Mouse (Mus musculus): ENCODE measurements at regions not wholly inside any gene's neighbourhood (a gene's known extent, or its start where the extent isn't known, plus 50 kb on each side); places are given as distances from the start of the nearest gene placed in this dataset.

GRCm38 (mm10) chr11:31789967-31790366 lies 82.0 kb upstream of the Cpeb4 start:
- Histone ChIP-seq H3K4me2 (no peak overlapping the region), H3K27ac (no peak overlapping the region), H3K9me3 (replicated peaks) (no peaks in the 10 kb centered on the region), H3K4me1 (no peaks in the 10 kb centered on the region), H3K27me3 (no peaks in the 10 kb centered on the region), H3K9ac (no peak overlapping the region), H3K4me3 (no peak overlapping the region), H3K36me3 (ENCODE audit: poor library complexity, severe bottlenecking) (no peaks in the 10 kb centered on the region)
- ATAC-seq: no peak
- WGBS: 84% methylated on average over 3 of the region's 3 CpGs

DNA sequence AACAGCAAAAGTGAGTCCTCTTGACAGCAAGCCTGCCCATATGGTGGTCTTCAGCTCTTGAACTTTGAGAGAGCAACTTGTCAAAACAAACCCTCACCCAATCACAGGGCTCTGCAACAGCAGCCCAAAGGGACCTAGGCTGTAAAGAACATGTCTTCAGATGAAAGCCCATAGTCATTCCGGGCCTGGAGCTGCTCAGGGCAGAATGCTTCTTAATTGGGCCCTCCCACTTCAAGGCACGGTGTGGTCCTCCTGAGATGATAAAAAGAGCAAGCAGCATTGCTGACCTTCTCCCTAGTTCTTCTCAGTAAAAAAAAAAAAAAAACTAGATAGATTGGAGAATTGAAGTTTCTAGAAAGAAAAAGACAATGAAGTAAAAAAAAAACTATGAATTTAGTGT lies 80.7 kb upstream of the Cpeb4 start:
- Histone ChIP-seq H3K4me1 (no peaks in the 10 kb centered on the region), H3K9me3 (replicated peaks) (no peaks in the 10 kb centered on the region), H3K4me3 (no peak overlapping the region), H3K27me3 (no peaks in the 10 kb centered on the region), H3K9ac (no peak overlapping the region), H3K36me3 (ENCODE audit: poor library complexity, severe bottlenecking) (no peaks in the 10 kb centered on the region), H3K27ac (no peak overlapping the region), H3K4me2 (no peak overlapping the region)
- ATAC-seq: no peak
- WGBS: 54% methylated on average over 2 of the region's 2 CpGs

- H3K27me3 ChIP-seq: no peaks in the 10 kb centered on the region
- H3K27ac ChIP-seq: no peak overlapping the region
- no peak overlapping the region for H3K4me2 ChIP-seq
- no peaks in the 10 kb centered on the region for H3K4me1 ChIP-seq
- 91% methylated on average over 8 of the region's 8 CpGs for WGBS
- H3K9me3 ChIP-seq (replicated peaks): no peaks in the 10 kb centered on the region
- no peak overlapping the region for H3K9ac ChIP-seq
- H3K4me3 ChIP-seq: no peak overlapping the region
- ATAC-seq: no peak
- no peaks in the 10 kb centered on the region for H3K36me3 ChIP-seq (ENCODE audit: poor library complexity, severe bottlenecking)
Observed at GRCm38 (mm10) chr11:31795084-31795483, 76.9 kb upstream of the Cpeb4 start.

- ATAC-seq: no peak
- H3K4me1 ChIP-seq: no peaks in the 10 kb centered on the region
- WGBS: 70% methylated on average over 6 of the region's 6 CpGs
- H3K4me2 ChIP-seq: no peak overlapping the region
- no peaks in the 10 kb centered on the region for H3K9me3 ChIP-seq (replicated peaks)
- no peaks in the 10 kb centered on the region for H3K36me3 ChIP-seq (ENCODE audit: poor library complexity, severe bottlenecking)
- no peak overlapping the region for H3K4me3 ChIP-seq
- H3K27ac ChIP-seq: no peak overlapping the region
- H3K9ac ChIP-seq: no peak overlapping the region
- no peaks in the 10 kb centered on the region for H3K27me3 ChIP-seq
Observed at GRCm38 (mm10) chr11:31796245-31796644, 75.8 kb upstream of the Cpeb4 start.

- Histone ChIP-seq H3K4me1 (no peaks in the 10 kb centered on the region), H3K27me3 (no peaks in the 10 kb centered on the region), H3K9ac (no peak overlapping the region), H3K9me3 (replicated peaks) (no peaks in the 10 kb centered on the region), H3K27ac (no peak overlapping the region), H3K4me2 (no peak overlapping the region), H3K4me3 (no peak overlapping the region), H3K36me3 (ENCODE audit: poor library complexity, severe bottlenecking) (no peaks in the 10 kb centered on the region)
- ATAC-seq: no peak
- WGBS: 84% methylated on average over 4 of the region's 4 CpGs
Observed at GRCm38 (mm10) chr11:31801575-31801974, 70.4 kb upstream of the Cpeb4 start.

- Histone ChIP-seq H3K4me1 (no peaks in the 10 kb centered on the region), H3K9ac (no peak overlapping the region), H3K4me3 (no peak overlapping the region), H3K36me3 (ENCODE audit: poor library complexity, severe bottlenecking) (no peaks in the 10 kb centered on the region), H3K27me3 (no peaks in the 10 kb centered on the region), H3K4me2 (no peak overlapping the region), H3K27ac (no peak overlapping the region), H3K9me3 (replicated peaks) (no peaks in the 10 kb centered on the region)
- WGBS: 60% methylated on average over 3 of the region's 3 CpGs
- ATAC-seq: no peak
Observed at GRCm38 (mm10) chr11:31803319-31803891, 68.6 kb upstream of the Cpeb4 start.

GRCm38 (mm10) chr11:31804518-31804917 lies 67.5 kb upstream of the Cpeb4 start:
- Histone ChIP-seq H3K4me3 (no peak overlapping the region), H3K27ac (no peak overlapping the region), H3K9ac (no peak overlapping the region), H3K4me1 (no peaks in the 10 kb centered on the region), H3K9me3 (replicated peaks) (no peaks in the 10 kb centered on the region), H3K27me3 (no peaks in the 10 kb centered on the region), H3K36me3 (ENCODE audit: poor library complexity, severe bottlenecking) (no peaks in the 10 kb centered on the region), H3K4me2 (no peak overlapping the region)
- WGBS: 98% methylated on average over 6 of the region's 6 CpGs
- ATAC-seq: no peak

DNA sequence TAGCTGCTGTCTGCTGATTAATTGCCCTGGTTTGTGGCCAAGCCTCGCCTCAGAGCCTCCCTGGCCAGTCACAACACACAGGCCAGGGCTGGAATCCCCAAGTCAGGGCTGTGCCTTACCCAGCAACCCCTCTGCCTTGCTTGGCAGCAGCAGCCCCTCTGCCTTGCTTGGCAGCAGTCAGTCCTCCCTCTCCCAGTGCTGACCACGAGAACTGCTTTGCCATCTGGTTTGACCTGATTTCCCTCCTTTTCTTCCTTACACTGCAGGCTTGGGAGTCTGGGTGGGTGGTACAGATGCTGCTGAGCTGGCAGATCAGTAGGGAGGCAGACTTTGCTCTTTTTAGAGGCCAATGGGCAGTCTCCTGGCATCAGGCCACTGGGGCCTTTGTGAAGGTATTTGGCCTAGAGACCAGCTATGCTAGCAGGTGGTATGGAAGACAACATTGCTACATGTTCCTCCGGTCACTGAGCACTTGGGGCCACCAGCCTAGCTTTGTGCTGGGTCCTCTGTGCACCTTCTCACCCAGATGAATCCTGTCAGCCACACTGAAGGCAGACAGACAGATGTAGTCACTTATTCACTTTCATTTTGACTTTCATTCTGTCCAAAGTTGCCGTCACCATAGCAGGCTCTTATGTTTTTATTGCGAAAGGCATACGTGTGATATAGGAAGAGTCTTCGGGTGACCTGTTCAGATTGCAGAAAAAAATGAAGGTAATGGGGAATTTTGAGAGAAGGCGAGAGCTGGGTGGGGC lies 64.4 kb upstream of the Cpeb4 start:
- Histone ChIP-seq H3K36me3 (ENCODE audit: poor library complexity, severe bottlenecking) (no peaks in the 10 kb centered on the region), H3K4me2 (no peak overlapping the region), H3K27me3 (no peaks in the 10 kb centered on the region), H3K9ac (no peak overlapping the region), H3K4me3 (no peak overlapping the region), H3K27ac (no peak overlapping the region), H3K9me3 (replicated peaks) (no peaks in the 10 kb centered on the region), H3K4me1 (no peaks in the 10 kb centered on the region)
- WGBS: 85% methylated on average over 8 of the region's 8 CpGs
- peak; percentile 51; the same call in 1 of the 2 replicates for ATAC-seq

DNA sequence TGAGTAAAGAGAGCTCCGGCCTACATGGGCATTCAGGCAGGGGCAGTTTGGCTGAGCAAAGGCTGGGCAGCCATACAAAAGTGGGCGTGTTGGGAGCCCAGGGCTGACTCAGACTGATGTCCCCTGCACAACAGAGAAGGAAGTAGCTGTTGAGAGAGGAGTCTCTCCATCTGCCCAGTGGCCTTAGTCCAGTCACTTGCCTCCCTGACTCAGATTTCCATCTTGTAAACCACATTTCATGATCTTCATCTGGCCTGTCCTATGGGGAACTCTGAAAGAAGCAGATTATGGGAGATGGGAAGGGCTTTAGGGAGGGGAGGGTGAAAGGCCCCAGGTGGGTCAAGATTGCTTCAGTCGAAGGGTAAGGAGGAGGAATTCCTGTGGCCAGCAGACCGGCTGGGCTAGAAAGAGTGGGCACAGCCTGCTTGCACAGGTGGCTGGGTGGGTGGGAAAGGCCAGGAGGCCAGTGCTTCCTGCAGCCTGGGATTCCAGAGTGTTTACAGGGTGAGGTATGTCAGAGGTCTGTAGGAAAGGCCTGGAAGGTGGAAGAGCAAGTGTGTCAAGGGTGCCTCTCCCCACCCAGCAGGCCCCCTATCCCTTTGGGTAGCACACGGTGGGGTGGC lies 63.7 kb upstream of the Cpeb4 start:
- H3K9ac ChIP-seq: no peak overlapping the region
- no peaks in the 10 kb centered on the region for H3K4me1 ChIP-seq
- no peaks in the 10 kb centered on the region for H3K9me3 ChIP-seq (replicated peaks)
- ATAC-seq: no peak
- no peak overlapping the region for H3K4me3 ChIP-seq
- WGBS: 83% methylated on average over 5 of the region's 5 CpGs
- no peak overlapping the region for H3K27ac ChIP-seq
- H3K4me2 ChIP-seq: no peak overlapping the region
- H3K36me3 ChIP-seq (ENCODE audit: poor library complexity, severe bottlenecking): no peaks in the 10 kb centered on the region
- H3K27me3 ChIP-seq: no peaks in the 10 kb centered on the region

DNA sequence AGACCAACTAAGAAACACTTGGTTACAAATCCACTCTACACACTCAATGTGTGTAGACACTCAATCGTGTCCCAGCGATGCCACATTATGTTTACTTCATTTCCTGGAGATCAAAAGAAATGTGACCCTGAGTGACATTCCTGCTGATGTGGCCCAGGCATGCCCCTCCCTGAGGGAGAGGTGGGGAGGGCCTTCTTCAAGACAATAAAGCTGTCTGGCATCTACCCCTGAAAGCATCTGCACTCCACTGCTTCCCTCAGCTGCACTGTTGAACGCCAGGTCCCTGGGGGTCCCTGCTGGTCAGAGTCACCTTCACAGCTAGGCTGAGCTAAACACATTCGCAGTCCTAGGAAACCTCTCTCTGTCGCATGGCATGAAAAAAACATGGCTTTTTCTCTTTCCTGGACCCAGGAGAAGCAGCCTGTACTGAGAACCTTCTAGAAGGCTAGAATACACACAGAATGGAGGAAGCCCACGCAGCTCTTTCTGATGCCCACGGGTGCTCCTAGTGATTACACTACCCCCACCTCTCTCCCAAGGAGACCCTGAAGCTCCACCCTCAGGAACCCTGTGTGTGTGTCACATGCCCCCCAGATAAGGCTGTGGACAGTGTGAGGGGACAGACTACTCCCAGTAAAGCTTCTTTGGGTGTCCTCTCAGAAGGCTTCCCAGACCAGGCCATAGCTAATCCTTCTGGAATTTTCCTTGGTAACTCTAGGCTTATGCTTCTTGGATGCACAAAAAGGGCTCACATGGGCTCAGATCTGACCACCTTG lies 61.8 kb upstream of the Cpeb4 start:
- Histone ChIP-seq H3K9ac (no peak overlapping the region), H3K27ac (no peak overlapping the region), H3K4me2 (no peak overlapping the region), H3K36me3 (ENCODE audit: poor library complexity, severe bottlenecking) (no peaks in the 10 kb centered on the region), H3K4me3 (no peak overlapping the region), H3K9me3 (replicated peaks) (no peaks in the 10 kb centered on the region), H3K27me3 (no peaks in the 10 kb centered on the region), H3K4me1 (no peaks in the 10 kb centered on the region)
- WGBS: 71% methylated on average over 7 of the region's 7 CpGs
- ATAC-seq: no peak

- H3K27me3 ChIP-seq: no peaks in the 10 kb centered on the region
- 90% methylated on average over 9 of the region's 9 CpGs for WGBS
- H3K9me3 ChIP-seq (replicated peaks): no peaks in the 10 kb centered on the region
- no peak overlapping the region for H3K9ac ChIP-seq
- no peak overlapping the region for H3K4me2 ChIP-seq
- no peak overlapping the region for H3K4me3 ChIP-seq
- no peaks in the 10 kb centered on the region for H3K4me1 ChIP-seq
- H3K36me3 ChIP-seq (ENCODE audit: poor library complexity, severe bottlenecking): no peaks in the 10 kb centered on the region
- H3K27ac ChIP-seq: no peak overlapping the region
- ATAC-seq: no peak
Observed at GRCm38 (mm10) chr11:31812215-31812614, 59.8 kb upstream of the Cpeb4 start.

DNA sequence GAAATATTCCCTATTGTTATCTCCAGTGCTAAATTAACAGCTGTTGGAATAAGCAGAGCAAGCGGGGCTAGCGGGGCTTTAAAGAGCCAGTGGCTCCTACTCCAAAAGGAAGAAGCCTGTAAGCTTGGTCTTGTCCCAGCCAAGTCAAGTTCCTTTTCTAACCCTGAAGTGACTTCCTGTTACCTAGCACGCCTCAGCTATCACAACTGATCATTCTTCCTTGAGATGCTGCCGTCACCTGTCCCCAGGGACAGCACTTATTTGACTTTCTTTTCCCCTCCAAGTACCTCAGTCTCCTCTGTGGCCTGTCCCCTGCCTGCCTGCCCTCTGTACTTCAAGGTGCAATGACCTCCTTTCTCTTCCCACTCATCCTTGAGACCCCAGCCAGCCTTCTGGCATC lies 57.4 kb upstream of the Cpeb4 start:
- H3K4me1 ChIP-seq: 0 out of 2 replicates have a peak, but pooled peaks cover 3% of the 10 kb centered on the region
- WGBS: 79% methylated on average over 4 of the region's 4 CpGs
- H3K36me3 ChIP-seq (ENCODE audit: poor library complexity, severe bottlenecking): no peaks in the 10 kb centered on the region
- no peaks in the 10 kb centered on the region for H3K27me3 ChIP-seq
- ATAC-seq: no peak
- no peak overlapping the region for H3K9ac ChIP-seq
- H3K4me3 ChIP-seq: no peak overlapping the region
- no peak overlapping the region for H3K27ac ChIP-seq
- no peaks in the 10 kb centered on the region for H3K9me3 ChIP-seq (replicated peaks)
- no peak overlapping the region for H3K4me2 ChIP-seq

Data from forebrain, embryonic 13.5 days (tissue).